Mouse (Mus musculus) cerebellum, adult 2 months (tissue): ENCODE data around the gene Gmppa.

Source experiments
- CTCF ChIP-seq: fragments of 200-500 bp; IDR thresholded peaks from 2 replicates; pipeline ENCODE4 v1.5.1; 2011; ENCODE audit warnings: low read depth, mild to moderate bottlenecking, control low read depth, low read length, moderate library complexity, borderline replicate concordance; ENCODE audit not compliant: insufficient read depth
- POLR2A ChIP-seq: fragments of 200-500 bp; IDR thresholded peaks from 2 replicates; pipeline ENCODE4 v1.6.1; 2011; ENCODE audit warnings: low read length, control low read depth, borderline replicate concordance; ENCODE audit not compliant: insufficient read depth

DNA sequence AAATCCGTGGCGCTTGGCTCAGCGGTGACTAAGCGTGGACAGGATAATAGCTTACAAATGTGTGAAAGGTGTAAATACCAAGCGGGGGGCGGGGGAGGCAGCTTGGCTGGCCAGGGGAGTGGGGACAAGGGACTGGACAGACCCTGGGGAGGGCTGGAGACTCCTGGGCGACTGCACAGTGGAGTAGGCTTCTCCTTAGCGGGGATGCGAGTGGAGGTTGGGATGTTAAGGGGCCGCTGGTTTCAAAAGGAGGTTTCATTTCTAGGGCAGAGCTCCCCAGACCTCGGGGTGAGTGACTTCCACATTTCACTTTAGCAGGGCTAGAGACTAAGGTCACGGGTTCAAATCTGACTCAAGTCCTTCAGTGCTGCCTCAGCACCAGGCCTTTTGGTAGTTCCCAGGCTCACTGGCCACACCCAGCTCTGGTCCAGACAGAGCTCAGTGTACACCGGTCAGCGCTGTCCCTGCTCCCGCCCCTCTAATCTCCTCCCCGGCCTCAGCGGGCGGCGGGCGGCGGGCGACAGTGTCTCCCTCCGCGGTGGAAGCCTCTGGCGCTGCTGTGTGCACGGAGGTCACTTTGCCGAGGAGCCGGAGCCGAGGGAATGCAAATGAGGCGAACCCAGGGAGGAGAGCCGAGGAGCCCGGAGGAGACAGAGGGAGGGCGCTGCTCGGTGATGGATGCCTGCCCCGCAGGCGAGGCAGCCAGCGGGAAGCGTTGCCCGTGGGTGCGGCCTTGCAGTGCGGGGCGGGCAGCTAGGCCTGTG, 22.5 kb downstream of the Gmppa start:
- TF ChIP-seq CTCF (no peak), POLR2A (no peak)
